Mouse (Mus musculus) heart, embryonic 13.5 days (tissue): ENCODE measurements at regions not wholly inside any gene's neighbourhood (a gene's known extent, or its start where the extent isn't known, plus 50 kb on each side); places are given as distances from the start of the nearest gene placed in this dataset.

Source experiments
- ATAC-seq: fragments of 200-750 bp; cut with Nextera tagmentation; 2 replicates; pipeline ENCODE4 v1.8.0; 2017; ENCODE audit warnings: moderate TSS enrichment; ENCODE audit not compliant: insufficient number of reproducible peaks, low FRiP score, low TSS enrichment; ENCODE audit errors: extremely low read depth
- H3K27ac ChIP-seq: fragments of 300-500 bp; sonication (generic); replicated peaks from 2 replicates; pipeline ENCODE4 v1.5.1; 2015; ENCODE audit warnings: moderate library complexity, mild to moderate bottlenecking, inconsistent platforms
- H3K27me3 ChIP-seq: fragments of 300-500 bp; sonication (generic); replicated peaks from 2 replicates; pipeline ENCODE4 v1.6.1; 2015; ENCODE audit warnings: mild to moderate bottlenecking, inconsistent platforms
- H3K36me3 ChIP-seq: fragments of 300-500 bp; sonication (generic); 2 replicates; pipeline ENCODE4 v1.6.1; 2015; ENCODE audit warnings: mild to moderate bottlenecking, inconsistent platforms
- H3K4me1 ChIP-seq: fragments of 300-500 bp; sonication (generic); 2 replicates; pipeline ENCODE4 v1.6.1; 2015; ENCODE audit warnings: inconsistent platforms
- H3K4me2 ChIP-seq: fragments of 300-500 bp; sonication (generic); 2 replicates; pipeline ENCODE4 v1.6.1; 2015; ENCODE audit warnings: inconsistent platforms, mild to moderate bottlenecking, moderate library complexity
- H3K4me3 ChIP-seq: fragments of 300-500 bp; sonication (generic); 2 replicates; pipeline ENCODE4 v1.5.1; 2015; ENCODE audit warnings: moderate library complexity, mild to moderate bottlenecking, inconsistent platforms
- H3K9ac ChIP-seq: fragments of 300-500 bp; sonication (generic); 2 replicates; pipeline ENCODE4 v1.6.1; 2015; ENCODE audit warnings: inconsistent platforms, mild to moderate bottlenecking, moderate library complexity
- H3K9me3 ChIP-seq: fragments of 300-500 bp; sonication (generic); 2 replicates; pipeline ENCODE4 v1.6.1; 2016; ENCODE audit warnings: inconsistent platforms
- WGBS: fragments of 180-500 bp; shearing (Covaris S2); methylation state at CpG from one replicate; pipeline ENCODE4 v1.1.7; 2015; ENCODE audit warnings: mixed read lengths; 5-methylcytosine and 5-hydroxymethylcytosine counted together

GRCm38 (mm10) chr9:100366816-100367215 lies 119.8 kb downstream of the Il20rb start:
- no peaks in the 10 kb centered on the region for H3K27me3 ChIP-seq
- H3K9me3 ChIP-seq = no peaks in the 10 kb centered on the region
- no peak for ATAC-seq
- no peaks in the 10 kb centered on the region for H3K36me3 ChIP-seq
- H3K9ac ChIP-seq = no peak overlapping the region
- WGBS = 65% methylated on average over 6 of the region's 6 CpGs
- no peak overlapping the region for H3K4me3 ChIP-seq
- no peaks in the 10 kb centered on the region for H3K4me1 ChIP-seq
- H3K4me2 ChIP-seq = no peak overlapping the region
- no peak overlapping the region for H3K27ac ChIP-seq

- no peaks in the 10 kb centered on the region for H3K36me3 ChIP-seq
- H3K4me2 ChIP-seq = no peak overlapping the region
- H3K27ac ChIP-seq = no peak overlapping the region
- 72% methylated on average over 9 of the region's 9 CpGs for WGBS
- no peak overlapping the region for H3K9ac ChIP-seq
- H3K4me1 ChIP-seq = peaks cover 11% of the 10 kb centered on the region; the same call in 1 of the 2 replicates
- no peaks in the 10 kb centered on the region for H3K9me3 ChIP-seq
- ATAC-seq = no peak
- no peaks in the 10 kb centered on the region; the same call in 1 of the 2 replicates for H3K27me3 ChIP-seq
- H3K4me3 ChIP-seq = no peak overlapping the region
These were observed 126.5 kb downstream of the Il20rb start for GRCm38 (mm10) chr9:100359934-100360716.

- H3K9ac ChIP-seq = no peak overlapping the region
These were observed 129.0 kb downstream of the Il20rb start for GRCm38 (mm10) chr9:100357553-100357952.

GRCm38 (mm10) chr9:100340796-100341195 lies 145.8 kb downstream of the Il20rb start:
- no peak overlapping the region for H3K27ac ChIP-seq
- H3K4me2 ChIP-seq = no peak overlapping the region
- H3K4me1 ChIP-seq = no peaks in the 10 kb centered on the region
- H3K4me3 ChIP-seq = no peak overlapping the region
- no peaks in the 10 kb centered on the region for H3K27me3 ChIP-seq
- H3K9me3 ChIP-seq = no peaks in the 10 kb centered on the region
- 66% methylated on average over 8 of the region's 8 CpGs for WGBS
- no peak for ATAC-seq
- H3K36me3 ChIP-seq = no peaks in the 10 kb centered on the region
- no peak overlapping the region for H3K9ac ChIP-seq

More at GRCm38 (mm10) chr9:100357553-100357952, 129.0 kb downstream of the Il20rb start:
- H3K27me3 ChIP-seq = no peaks in the 10 kb centered on the region; the same call in 1 of the 2 replicates
- H3K36me3 ChIP-seq = no peaks in the 10 kb centered on the region
- peaks cover 11% of the 10 kb centered on the region; the same call in 1 of the 2 replicates for H3K4me1 ChIP-seq
- H3K27ac ChIP-seq = no peak overlapping the region
- no peak for ATAC-seq
- H3K9me3 ChIP-seq = no peaks in the 10 kb centered on the region
- H3K4me2 ChIP-seq = peak overlapping the region; percentile 61
- H3K4me3 ChIP-seq = peak overlapping the region; percentile 29
- 22% methylated on average over 12 of the region's 12 CpGs for WGBS

GRCm38 (mm10) chr9:100307765-100308164 lies 178.8 kb downstream of the Il20rb start:
- Histone ChIP-seq H3K4me3 (no peak overlapping the region), H3K27me3 (no peaks in the 10 kb centered on the region), H3K4me1 (no peaks in the 10 kb centered on the region), H3K4me2 (no peak overlapping the region), H3K27ac (no peak overlapping the region), H3K36me3 (no peaks in the 10 kb centered on the region), H3K9me3 (peaks cover 7% of the 10 kb centered on the region; the same call in 1 of the 2 replicates), H3K9ac (no peak overlapping the region)
- 61% methylated on average over 5 of the region's 5 CpGs for WGBS
- ATAC-seq = no peak

GRCm38 (mm10) chr9:100307364-100307763 lies 179.2 kb downstream of the Il20rb start:
- no peaks in the 10 kb centered on the region for H3K4me1 ChIP-seq
- no peaks in the 10 kb centered on the region for H3K36me3 ChIP-seq
- H3K4me2 ChIP-seq = no peak overlapping the region
- H3K4me3 ChIP-seq = no peak overlapping the region
- peaks cover 7% of the 10 kb centered on the region; the same call in 1 of the 2 replicates for H3K9me3 ChIP-seq
- WGBS = 36% methylated on average over 2 of the region's 2 CpGs
- ATAC-seq = no peak
- no peaks in the 10 kb centered on the region for H3K27me3 ChIP-seq
- H3K9ac ChIP-seq = no peak overlapping the region
- H3K27ac ChIP-seq = no peak overlapping the region

GRCm38 (mm10) chr9:100303762-100304161 lies 182.8 kb downstream of the Il20rb start:
- Histone ChIP-seq H3K9me3 (no peaks in the 10 kb centered on the region), H3K4me2 (no peak overlapping the region), H3K27ac (no peak overlapping the region), H3K4me3 (no peak overlapping the region), H3K4me1 (no peaks in the 10 kb centered on the region), H3K9ac (no peak overlapping the region), H3K27me3 (no peaks in the 10 kb centered on the region), H3K36me3 (no peaks in the 10 kb centered on the region)
- WGBS = 74% methylated on average over 6 of the region's 6 CpGs
- ATAC-seq = no peak

GRCm38 (mm10) chr9:100301613-100302012 lies 185.0 kb downstream of the Il20rb start:
- ATAC-seq = no peak
- Histone ChIP-seq H3K36me3 (no peaks in the 10 kb centered on the region), H3K27me3 (no peaks in the 10 kb centered on the region), H3K4me3 (no peak overlapping the region), H3K9ac (no peak overlapping the region), H3K9me3 (no peaks in the 10 kb centered on the region), H3K4me2 (no peak overlapping the region), H3K27ac (no peak overlapping the region), H3K4me1 (no peaks in the 10 kb centered on the region)
- WGBS = 62% methylated on average over 12 of the region's 12 CpGs

- Histone ChIP-seq H3K36me3 (no peaks in the 10 kb centered on the region), H3K4me3 (no peak overlapping the region), H3K4me1 (peaks cover 7% of the 10 kb centered on the region), H3K27me3 (0 out of 2 replicates have a peak, but pooled peaks cover 3% of the 10 kb centered on the region), H3K9ac (no peak overlapping the region), H3K9me3 (no peaks in the 10 kb centered on the region), H3K27ac (no peak overlapping the region), H3K4me2 (no peak overlapping the region)
- no peak for ATAC-seq
- 45% methylated on average over 13 of the region's 13 CpGs for WGBS
These were observed 209.2 kb downstream of the Il20rb start for GRCm38 (mm10) chr9:100277361-100277760.

- ATAC-seq = no peak
- no peaks in the 10 kb centered on the region for H3K36me3 ChIP-seq
- H3K4me3 ChIP-seq = no peak overlapping the region
- H3K9me3 ChIP-seq = no peaks in the 10 kb centered on the region
- H3K27me3 ChIP-seq = peaks cover 14% of the 10 kb centered on the region
- H3K27ac ChIP-seq = no peak overlapping the region
- no peak overlapping the region for H3K4me2 ChIP-seq
- no peak overlapping the region for H3K9ac ChIP-seq
- no peaks in the 10 kb centered on the region for H3K4me1 ChIP-seq
- 45% methylated on average over 16 of the region's 16 CpGs for WGBS
These were observed 219.8 kb downstream of the Il20rb start for GRCm38 (mm10) chr9:100266528-100267387.

- Histone ChIP-seq H3K36me3 (no peaks in the 10 kb centered on the region), H3K9ac (no peak overlapping the region), H3K4me3 (no peak overlapping the region), H3K9me3 (no peaks in the 10 kb centered on the region), H3K27me3 (no peaks in the 10 kb centered on the region), H3K27ac (no peak overlapping the region), H3K4me2 (no peak overlapping the region), H3K4me1 (no peaks in the 10 kb centered on the region)
- ATAC-seq = no peak
- WGBS = 84% methylated on average over 10 of the region's 10 CpGs
These were observed 234.2 kb downstream of the Il20rb start for GRCm38 (mm10) chr9:100252409-100252808.
